Mouse (Mus musculus): Measurements from ENCODE around the gene Gm49396.
A peak's percentile ranks its signal among the peaks of the same experiment; 100 is the strongest.

The Gm49396 gene

GRCm38 (mm10) chr7:30588676-30589434 is 25.7 kb downstream of the Gm49396 start, which contains the start of gene Kmt2b:
Kmt2b (minus strand) TSS chr7:30588726.
- peak; percentile 98 for DNase-seq

DNA sequence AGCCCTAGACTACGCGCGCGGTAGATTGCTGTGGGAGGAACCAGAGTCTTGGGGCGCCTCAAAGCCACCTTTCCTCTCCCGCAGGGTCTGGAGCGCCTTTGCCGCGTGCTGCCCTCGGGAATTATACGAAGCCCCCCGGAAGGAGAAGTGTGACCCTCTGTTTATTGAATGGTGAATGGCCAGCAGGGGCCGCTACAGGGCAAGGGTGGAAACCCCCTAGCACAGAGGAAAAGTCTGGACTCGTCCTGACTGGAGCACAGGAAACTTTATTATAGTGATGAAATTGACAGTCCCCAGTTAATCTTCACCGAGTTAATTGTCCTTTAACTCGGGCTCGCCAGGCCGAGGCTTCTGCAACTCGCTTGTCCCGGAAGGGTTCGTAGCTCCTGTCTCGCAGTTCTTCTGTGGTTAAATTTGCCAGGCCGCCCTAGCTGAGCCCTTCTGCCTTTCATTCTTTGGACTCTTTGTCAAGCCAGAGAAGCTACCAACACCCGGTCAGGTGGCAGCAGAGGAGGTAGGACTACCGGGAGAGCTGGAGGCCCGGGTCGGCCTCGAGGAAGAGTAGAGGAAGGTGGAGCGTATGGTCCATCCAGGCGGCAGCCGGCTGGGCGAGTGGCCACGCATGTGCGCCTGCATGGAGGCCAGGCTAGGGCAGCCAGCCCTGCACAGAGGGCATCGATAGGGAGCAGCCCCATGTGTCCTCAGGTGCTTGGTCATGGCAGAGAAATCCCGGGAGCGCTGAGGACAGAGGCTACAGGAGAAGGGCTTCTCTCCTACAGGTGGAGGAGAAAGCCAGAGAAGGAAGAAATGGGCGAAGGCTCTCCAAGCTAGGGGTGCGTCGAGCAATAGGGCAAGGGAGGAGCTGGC is 26.5 kb downstream of the Gm49396 start:
- DNase-seq: peak; percentile 90

DNA sequence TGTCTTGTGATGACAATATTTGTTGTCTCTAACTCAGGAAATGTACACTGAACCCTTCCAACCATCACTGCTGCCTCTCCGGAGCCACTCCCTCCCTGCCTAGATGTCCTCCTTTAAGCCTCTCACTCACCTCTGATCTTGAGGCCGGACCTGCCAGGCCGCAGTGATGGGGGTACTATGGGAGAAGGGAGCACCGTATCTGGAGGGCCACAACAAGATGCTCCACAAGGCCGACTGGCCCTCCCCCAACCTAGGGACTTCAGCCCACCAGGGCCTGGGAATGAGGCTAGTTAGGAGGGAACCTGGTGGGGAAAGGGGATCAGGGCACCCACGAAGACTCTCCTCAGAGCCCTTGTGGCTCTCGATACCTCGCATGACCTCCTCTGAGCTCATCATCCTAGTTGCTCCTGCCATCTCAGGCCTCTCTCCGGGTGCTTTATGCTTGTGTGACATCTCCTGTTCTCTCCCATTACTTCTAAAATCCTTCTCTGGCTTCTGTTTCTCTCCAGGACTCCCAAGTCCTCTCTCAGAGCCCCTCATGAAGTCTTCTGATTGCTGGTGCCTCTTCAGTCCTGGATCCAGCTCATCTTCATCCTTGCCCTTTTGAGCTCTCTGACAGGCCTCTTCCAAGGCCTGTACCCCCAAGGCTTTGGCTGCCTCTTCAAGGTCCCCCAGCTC is 27.9 kb downstream of the Gm49396 start:
- no peak for DNase-seq

- DNase-seq: no peak
These were observed 28.4 kb downstream of the Gm49396 start for GRCm38 (mm10) chr7:30591605-30591951.

- DNase-seq: peak; percentile 23
These were observed 29.8 kb downstream of the Gm49396 start for GRCm38 (mm10) chr7:30592772-30593423.

DNA sequence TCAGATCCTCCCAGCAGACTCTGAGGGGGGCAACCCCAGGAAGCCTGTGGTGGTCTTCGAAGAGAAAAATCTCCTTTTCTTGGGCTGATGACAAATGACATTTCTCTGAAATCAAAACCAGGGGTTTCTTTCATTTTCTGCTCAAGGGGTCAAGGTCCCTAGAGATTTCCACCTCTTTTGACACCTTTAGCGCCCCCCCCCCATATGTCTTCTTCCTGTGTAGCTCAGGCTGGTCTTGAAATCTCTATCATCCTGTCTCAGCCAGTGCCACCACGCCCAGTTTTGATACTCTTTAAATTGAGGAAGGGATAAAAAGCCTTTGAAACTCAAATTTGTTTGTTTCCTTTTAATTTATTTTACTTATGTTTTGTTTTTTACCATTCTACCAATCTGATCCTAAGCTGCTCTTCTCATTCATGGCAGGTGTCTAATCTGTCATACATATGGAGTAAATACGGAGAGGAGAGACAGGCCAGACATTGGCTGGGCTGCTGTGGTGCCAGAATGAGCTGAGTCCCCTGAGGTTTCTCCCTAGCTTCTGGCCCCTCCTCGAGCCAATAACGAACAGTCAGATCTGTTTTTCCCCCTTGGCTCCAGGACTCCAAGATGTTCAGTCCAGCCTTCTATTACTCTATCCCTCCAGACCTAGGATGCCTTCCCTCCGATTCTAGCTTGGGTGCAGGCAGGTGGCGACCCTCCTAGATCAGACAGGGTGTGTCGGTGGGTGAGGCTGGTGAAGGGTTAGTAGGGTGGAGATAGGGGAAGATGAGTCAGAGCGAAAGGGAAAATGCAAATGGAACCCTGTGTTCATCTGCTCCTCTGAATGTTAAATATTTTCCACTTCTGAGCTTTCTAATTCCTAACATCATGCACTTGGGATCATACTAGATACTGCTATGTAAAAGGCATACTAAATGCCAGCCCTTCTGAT is 30.7 kb downstream of the Gm49396 start:
- DNase-seq: no peak

DNA sequence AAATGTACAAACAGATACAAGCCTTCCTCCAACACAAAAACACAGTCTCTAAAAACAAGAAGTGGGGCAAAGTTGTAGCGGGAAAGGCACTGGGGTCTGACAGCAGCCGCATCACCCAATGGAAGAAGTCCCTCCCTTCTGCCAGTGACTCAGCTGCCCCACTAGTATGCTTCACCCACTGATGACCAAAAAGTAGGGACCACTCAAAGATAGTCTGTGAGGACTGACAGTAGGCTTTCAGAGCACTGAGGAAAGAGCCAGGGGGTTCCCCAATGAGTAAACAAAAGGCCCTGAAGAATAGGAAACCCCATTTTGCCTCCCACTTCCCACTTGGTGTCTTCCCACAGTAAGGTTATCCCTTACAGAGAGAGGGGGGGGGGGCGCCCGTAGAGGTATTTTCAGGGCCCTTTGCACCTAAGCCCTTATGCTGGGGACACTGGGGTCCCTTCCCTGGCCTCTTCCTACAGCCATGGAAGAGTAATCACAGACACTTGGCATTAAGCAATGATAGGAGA is 31.4 kb downstream of the Gm49396 start:
- DNase-seq: no peak

GRCm38 (mm10) chr7:30596093-30596492 is 32.9 kb downstream of the Gm49396 start:
- DNase-seq: no peak

DNA sequence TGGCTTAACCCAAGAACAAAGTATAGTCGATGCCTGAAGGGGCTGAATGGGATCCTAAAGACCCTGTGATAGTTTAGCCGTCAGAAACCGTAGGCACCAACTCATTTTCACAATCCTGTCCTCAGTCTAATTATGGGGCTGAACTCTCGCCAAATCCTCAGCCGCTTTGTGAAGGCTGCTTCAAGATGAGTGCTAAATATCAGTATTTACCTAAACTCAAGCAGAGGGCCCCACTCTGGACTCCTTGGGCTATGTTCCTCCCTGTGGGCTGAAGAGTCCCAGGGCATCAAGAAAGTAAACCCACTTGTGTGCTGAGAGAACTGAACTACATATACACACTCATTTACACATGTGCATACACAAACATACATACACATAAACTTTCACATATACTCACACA is 33.7 kb downstream of the Gm49396 start:
- DNase-seq: peak; percentile 70

GRCm38 (mm10) chr7:30598786-30599185 is 35.6 kb downstream of the Gm49396 start, which contains the start of gene Zbtb32:
Zbtb32 (minus strand) TSS chr7:30598909.
- DNase-seq: no peak

DNA sequence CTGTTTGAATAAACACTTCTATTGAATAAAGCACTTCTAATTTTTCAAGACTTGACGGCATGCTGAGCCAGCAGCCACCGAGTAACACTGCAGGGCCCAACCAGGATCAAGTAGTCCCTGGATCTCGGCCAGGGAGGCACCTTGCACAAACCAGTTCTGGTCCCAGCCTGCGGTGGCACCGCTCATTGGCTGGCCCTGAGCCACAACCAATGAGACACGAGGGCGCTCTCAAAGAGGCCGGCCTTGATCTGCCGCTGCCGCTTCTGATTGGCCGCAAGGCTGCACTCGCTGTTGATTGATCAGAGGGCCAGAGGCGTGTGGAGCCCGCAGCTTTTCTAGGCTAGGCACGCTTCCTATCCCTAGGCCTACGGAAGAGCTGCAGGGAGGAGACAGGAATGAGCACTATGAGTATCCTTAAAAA is 36.8 kb downstream of the Gm49396 start:
- peak; percentile 97 for DNase-seq

- peak; percentile 84 for DNase-seq
These were observed 37.5 kb downstream of the Gm49396 start for GRCm38 (mm10) chr7:30600651-30601050.

DNA sequence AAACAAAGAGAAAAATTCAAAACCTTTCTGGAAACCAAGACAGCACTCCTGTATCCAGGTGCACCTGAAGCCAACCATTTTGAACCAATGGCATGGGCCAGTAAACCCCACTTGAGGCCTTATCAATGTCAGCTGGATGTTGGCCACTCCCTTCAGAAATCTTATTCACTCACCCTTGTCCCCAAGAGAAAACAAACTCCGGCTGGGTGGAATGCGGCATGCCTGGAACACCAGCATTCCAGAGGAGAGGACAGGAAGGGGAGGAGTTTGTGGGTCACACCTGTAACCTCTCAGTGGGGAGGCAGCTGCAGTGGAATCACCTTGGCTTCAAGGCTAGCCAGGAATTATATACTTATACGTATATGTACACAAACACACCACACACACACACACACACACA is 39.4 kb downstream of the Gm49396 start:
- peak; percentile 88 for DNase-seq

DNA sequence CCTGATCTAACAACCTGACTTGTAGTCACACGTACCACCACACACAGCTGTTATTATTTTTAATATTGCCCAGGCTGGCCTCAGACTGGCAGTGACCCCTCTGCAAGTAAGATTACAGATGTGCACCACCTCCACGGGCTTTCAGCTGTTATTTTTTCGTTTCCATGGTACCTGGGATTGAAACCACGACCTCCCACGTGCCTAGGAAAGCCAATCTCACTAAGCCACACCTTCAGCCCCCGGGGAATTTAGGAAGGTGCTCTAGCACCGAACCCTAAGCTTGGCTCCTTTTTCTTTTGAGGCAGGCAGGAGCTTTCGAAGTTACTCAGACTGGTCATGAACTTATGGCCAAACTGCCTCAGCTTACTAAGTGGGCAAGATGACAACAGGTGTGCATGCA is 41.3 kb downstream of the Gm49396 start:
- DNase-seq: no peak

DNA sequence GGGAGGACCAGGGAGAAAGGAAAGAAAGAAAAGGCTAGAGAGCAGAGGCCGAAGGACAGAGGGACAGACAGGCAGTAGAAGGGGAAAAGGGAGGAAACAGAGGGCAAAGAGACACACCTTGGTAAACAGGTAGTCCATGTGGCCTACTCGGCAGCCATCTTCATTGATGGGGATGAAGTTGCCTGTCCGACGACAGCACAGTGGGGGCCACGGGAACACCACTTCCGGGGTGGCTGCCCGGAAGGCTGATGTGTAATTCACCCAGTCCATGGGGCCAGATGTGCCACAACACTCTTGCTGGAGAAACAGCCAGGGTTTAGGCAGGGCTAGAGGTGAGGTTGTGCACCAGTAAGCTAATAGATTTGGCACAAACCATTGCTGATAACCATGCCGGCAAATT is 41.8 kb downstream of the Gm49396 start:
- DNase-seq: no peak

DNA sequence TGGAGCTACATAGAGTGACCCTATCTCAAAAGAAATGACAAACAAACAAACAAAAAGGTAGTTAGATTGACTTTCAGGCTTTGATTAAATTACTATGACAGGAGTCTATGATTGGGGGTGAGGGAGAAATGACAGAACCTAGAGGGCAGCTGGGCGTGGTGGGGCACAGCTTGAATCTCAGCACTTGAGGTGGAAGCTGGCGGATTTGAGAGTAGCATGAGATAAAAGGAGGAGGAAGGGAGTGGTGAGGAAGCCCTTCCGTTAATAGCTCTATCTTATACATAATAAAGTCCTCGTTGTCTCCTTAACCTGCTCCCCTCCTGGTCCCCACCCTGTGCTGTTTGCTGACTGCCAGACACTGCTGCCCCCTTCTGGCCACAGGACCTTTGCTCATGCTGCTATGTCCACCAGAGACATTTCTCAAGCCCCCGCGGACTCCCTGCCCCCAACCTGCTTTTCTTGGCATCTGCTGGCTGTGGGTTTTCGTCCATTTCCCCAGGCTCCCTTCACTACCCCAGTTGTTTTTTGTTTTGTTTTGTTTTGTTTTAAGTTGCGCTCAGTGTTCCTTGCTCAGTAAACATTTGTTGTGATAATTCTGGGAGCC is 44.7 kb downstream of the Gm49396 start:
- DNase-seq: peak; percentile 87

DNA sequence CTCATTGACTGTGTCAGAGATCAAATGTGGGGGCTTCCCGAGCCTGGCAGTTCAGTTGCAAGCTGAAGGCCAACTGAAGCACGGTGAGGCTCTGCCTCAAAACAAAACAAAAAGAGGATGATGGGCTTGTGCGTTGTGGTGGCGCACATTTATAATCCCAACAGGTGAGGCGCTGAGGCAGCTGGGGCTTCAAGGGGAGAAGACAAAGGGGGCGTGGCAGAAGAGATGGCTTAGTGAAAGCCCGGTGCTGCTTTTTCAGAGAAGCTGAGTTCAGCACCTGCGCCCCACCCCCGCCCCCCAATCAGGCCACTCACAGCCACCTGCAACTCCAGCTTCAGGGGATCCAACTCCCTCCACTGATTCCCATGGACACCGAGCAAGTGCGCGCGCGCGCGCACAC is 45.3 kb downstream of the Gm49396 start:
- no peak for DNase-seq

DNA sequence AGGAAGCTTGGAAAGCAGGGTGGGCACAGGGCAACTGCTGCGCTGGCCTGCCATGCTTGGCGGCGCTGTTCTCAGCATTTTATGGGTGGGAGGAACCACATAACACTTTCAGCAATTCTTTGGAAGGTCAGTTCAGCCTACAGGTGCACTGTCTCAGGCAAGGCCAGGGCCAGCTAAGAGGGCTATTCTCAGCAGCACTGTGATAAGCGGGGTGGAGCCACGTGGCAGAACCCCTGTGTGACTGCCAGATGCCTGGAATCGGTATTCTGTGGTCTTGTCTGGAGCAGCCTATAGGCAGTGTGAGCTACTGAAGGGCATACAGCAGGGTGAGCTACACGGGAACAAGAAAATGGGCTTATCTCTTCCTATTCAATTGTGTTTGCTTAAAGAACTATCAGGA is 46.9 kb downstream of the Gm49396 start:
- DNase-seq: no peak

- DNase-seq: no peak
These were observed 49.7 kb downstream of the Gm49396 start, which contains the start of gene Upk1a for GRCm38 (mm10) chr7:30612654-30613402. Upk1a (minus strand) TSS chr7:30612847.

DNA sequence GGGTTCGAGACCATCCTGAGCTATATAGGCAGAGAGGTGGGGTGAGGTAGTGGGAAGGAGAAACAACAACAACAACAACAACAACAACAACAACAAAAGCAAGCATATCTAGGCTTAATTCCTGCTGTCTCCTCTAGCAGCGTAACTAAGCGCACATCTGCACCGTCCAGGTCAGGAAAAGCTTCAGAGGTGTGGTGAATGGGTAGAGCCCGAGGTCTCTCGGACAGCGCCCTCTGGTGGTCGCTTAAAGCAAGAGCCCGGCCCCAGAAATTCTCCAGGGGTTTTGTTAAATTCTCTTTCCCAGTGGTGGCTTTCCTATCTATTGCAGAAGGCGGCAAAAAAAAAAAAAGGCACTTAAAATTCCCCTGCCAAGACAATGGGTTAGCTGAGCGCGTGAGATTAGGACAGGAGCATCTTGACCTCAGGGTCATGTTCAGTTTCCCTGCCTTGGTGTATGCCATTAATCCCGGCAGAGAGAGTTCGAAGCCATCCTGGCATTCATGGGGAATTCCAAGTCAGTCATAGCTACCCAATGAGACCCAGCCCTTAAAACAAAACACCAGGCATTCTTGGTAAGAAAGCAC is 50.5 kb downstream of the Gm49396 start:
- peak; percentile 76 for DNase-seq
